Mouse (Mus musculus) liver, postnatal 0 days (tissue): ENCODE results near the gene 1810013L24Rik.

Source experiments
- CTCF ChIP-seq: sonication (generic); IDR thresholded peaks from 2 replicates; pipeline ENCODE4 v1.5.1; 2016; ENCODE audit warnings: antibody characterized with exemption, low read depth
- EP300 ChIP-seq: IDR thresholded peaks from 2 replicates; pipeline ENCODE4 v1.6.1; 2016; ENCODE audit warnings: antibody characterized with exemption, low read depth, mild to moderate bottlenecking

GRCm38 (mm10) chr16:8806703-8807102 lies 23.2 kb upstream of the 1810013L24Rik start:
- no peak for TF ChIP-seq EP300
- peak; percentile 93 for TF ChIP-seq CTCF
